Mouse (Mus musculus) thymus, postnatal 36 days (tissue): ENCODE results near the gene Lancl3.
A peak's percentile ranks its signal among the peaks of the same experiment; 100 is the strongest.

Experiments
- DNase-seq, 2 experiments: peaks; one replicate each; pipeline ENCODE4 v3.0.0; 2022; ENCODE audit warnings: mixed read lengths in 2 of 2

Gene Lancl3

DNA sequence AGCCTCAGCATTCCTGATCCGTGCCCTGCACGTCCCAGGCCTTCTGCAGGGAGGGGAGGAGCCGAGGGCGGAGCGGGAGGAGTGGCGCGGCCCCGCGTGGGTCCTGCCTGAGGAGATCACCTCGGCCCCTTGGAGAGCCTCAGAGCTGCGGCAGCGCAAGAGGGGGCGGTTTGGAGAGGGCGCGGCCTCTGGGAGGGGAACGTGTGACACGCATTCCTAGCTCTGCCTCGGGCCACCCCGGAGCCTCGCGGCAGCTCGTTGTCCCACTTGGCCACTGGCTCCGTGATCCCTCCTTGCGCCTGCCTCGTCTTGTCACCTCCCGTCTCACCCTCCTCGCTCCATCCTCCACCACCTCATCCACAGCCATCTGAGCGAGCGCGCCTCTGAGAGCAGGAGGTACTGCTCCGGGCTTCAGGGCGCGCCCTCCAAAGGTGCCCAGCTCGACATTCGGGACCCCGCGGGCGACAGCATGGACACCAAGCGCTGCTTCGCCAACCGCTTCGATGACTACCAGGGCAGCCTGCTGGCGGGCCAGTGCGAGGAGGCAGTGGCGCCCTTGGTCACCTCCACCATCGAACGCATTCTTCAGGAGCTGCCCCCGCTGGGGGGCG, at the start of gene Lancl3:
Gene Lancl3 (plus strand): TSS at position 142 of the 611 bp plus-strand sequence.
- peak; percentile 2 to 9 for DNase-seq

DNA sequence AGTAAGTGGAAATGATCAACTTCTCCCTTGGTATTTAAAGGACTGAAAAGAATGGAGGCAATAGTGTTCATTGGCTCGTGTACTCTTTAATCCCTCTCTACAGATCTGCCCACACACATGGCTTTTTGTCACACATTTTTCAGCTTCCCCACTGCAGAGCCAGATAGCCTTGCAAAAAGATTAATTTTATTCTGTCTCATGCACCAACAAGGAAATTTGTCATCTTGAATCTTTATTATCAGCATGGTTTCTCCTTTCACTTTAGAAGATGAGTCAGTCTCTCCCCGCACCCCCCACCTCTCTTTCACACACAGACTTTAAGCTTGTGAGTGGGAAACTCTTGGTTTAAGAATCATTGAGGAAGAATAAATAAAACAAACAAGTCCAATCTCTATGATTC, 20.7 kb upstream of the Lancl3 start:
- no peak for DNase-seq

DNA sequence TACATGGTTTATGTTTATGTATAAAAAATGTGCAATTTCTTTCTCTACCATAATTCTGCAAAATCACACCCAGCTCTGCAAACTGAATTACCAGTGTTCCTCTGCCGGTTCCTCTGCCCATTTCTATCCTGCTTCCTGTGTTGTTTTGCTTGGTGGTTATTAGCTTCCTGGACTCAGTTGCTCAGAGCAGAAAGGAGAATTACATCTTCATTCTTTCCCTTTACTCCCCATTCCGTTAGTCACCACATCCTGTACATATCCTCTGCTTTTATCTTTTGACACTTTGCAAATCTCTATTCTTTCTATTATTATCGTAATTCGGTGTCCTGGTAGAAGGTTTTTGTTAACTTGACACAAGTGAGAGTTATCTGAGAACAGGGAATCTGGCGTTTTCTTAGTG, 18.1 kb upstream of the Lancl3 start:
- no peak for DNase-seq

DNA sequence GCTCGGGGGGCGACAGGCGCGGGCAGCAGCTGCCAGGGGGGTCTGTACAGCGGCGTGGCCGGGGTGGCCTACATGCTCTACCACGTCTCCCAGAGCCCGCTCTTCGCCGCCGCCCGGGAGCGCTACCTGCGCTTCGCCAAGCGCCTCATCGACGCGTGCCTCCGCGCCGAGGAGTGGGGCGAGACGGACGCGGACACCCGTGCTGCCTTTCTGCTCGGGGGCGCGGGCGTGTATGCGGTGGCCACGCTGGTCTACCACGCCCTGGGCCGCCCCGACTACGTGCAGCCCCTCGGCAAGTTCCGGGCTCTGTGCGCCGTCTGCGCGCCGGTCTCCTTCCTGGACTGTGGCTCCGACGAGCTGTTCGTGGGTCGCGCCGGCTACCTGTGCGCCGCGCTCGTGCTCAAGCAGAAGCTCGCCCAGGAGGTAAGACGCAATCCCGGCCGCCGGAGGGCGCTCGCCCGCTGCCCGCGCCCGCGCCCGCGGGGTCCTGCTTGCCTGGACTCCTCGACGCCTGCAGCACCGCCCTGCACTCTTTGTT, 747 bp downstream of the Lancl3 start:
- DNase-seq, result peak; percentile 13 to 36

- DNase-seq, result no peak
Observed at GRCm38 (mm10) chrX:9201954-9202353, 2.3 kb downstream of the Lancl3 start.

DNA sequence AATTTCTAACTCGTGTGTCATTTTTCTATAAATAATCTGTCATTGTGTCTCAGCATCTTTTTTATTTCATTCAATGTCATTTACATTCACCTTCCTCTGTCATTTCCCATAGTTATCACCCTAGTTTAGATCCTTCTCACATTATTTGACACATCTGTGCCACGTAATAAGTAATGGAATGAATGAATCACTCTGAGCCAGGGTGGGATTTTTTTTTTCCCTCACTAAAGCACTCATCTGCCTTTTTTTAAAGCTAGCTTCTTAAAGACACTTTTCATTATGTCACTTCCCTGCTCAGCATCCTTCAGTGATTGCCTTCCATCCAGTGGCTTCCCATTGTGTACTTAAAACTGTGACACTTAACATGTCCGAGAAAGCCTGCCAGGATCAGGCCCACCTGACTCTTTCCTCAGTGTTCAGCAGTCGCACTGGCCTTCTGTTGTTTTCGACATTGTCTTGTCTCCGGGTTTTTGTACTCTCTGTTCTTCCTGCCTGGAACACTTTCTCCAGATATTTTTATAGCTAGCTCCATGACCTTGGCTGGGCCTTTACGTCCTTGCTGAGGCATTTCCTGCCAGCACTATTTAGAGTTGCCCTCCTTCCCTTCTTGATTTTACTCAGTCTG, 3.2 kb downstream of the Lancl3 start:
- no peak for DNase-seq

DNA sequence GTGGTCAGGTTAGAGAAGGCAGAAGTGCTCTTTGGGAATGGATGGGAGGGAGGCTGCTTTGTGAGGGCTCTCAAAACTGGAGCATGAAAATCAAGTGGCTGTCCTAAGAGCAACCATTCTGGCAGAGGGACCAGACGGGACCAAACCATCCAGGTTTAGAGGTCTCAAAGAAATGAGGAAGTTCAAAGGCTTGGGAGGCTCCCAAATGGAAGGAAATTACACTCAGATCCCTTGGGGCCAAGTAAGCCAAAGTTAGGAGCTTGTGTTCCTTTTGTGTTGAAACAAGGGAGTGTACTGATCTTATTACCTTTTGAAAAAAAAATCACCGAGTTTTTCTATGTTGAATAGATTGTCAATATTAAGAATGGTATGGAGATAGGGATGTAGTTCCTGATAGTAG, 5.4 kb downstream of the Lancl3 start:
- DNase-seq, result no peak

DNA sequence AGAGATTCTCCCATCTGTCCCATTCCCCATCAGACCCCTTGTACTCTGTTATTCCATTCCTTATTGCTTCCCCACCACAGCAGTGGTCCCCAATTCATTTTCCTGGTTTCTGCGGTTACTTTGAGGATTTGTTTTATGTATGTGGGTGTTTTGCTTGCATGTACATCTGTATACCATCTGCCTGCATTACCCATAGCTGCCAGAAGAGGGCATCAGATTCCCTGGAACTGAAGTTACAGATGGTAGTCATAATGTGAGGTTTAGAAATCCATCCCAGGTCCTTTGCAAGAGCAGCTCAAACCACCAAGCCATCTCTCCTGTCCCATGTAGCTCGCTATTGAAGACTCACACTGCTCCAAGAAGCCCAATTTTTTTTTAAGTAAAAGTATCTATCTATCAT, 16.5 kb downstream of the Lancl3 start:
- DNase-seq, result peak; percentile 6 to 29

GRCm38 (mm10) chrX:9219570-9219969, 19.9 kb downstream of the Lancl3 start:
- DNase-seq, result no peak

DNA sequence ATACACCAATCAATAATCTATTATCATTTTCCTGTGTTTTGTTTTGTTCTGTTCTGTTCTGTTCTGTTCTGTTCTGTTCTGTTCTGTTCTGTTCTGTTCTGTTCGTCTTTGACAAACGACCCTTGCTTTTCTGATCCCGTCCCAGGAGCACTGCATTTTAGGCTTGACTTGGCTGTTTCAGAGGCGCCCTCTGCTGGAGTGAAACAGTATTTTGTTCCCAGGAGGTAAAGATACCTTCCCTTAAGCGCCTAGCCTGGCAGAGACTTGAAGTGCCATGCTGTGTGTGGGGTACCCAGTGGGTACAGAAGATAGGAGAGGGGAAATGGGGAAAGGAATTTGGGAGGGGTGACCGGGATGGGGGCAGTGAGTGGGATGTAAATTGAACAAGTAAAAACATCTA, 21.5 kb downstream of the Lancl3 start:
- DNase-seq, result peak; percentile 22 to 32

DNA sequence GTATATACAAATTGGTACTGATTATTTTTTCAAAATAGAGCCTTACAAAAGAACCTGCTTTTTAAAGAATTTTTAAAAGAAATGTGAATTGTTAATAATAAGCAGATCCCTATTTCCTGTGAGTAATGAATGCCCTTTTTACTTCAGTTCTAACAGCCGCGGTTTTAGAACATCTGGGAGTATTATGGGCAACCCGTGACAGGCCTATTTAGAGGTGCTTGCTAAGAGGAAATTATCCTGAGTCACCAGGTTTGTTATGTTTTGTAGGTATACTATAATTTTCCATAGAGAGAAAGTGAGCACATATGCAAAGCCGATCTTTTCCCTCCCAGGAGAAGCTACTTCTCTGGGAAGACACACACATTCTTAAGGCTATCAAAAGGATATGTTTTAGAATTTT, 22.0 kb downstream of the Lancl3 start:
- no peak for DNase-seq

DNA sequence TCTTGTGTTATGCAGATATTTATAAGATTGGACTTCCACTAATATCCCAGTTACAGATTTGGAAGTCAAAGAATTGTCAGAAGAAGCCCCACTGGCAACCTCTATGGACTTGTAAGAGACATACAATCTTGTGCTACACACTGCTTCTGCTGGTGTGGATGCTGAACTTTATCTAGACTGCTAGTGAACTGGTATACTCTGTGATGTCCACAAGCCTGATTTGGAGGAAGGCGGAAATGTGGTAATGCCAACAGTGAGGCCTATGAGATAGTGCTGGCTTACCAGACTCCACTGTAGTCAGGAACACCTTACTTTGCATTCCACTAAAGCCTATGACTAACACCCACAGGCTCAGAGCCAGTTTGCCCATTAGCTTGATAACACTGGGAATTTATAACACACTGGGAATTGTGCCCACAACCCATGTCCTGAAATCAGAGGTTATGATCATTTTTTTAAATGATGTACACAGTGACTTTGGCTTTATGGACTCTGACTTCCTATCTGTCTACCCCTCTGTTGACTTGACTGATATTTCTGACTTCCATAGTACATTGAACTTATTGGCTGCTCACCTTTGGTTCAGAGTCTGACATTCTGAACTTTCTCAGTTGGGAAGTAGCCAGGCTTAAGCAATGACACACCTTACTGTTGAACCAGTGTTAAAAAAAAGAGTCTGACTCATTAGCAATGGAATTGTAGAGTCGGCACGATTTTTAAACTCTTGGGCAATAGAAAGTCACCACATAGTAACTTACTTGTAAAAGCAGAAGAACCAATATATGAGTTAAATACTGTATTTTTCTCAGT, 22.9 kb downstream of the Lancl3 start:
- no peak for DNase-seq

DNA sequence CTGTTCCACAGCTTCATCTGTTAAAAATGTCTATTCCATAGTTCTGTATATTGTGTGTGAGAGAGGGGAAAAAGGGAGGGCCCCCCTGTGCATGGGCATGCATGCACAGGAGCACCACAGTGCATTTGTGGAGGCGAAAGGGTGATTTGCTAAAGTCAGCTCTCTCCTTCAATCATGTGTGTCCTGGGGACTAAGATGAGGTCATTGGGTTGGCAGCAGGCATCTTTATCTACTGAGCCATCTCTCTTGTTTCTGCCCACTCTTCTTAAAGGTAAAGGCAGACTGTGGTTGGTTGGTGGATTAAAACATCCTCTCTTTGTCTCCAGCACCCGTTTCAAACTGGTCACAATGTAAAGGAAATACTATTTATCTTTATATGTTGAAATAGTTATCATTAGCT, 27.4 kb downstream of the Lancl3 start:
- DNase-seq, result no peak

DNA sequence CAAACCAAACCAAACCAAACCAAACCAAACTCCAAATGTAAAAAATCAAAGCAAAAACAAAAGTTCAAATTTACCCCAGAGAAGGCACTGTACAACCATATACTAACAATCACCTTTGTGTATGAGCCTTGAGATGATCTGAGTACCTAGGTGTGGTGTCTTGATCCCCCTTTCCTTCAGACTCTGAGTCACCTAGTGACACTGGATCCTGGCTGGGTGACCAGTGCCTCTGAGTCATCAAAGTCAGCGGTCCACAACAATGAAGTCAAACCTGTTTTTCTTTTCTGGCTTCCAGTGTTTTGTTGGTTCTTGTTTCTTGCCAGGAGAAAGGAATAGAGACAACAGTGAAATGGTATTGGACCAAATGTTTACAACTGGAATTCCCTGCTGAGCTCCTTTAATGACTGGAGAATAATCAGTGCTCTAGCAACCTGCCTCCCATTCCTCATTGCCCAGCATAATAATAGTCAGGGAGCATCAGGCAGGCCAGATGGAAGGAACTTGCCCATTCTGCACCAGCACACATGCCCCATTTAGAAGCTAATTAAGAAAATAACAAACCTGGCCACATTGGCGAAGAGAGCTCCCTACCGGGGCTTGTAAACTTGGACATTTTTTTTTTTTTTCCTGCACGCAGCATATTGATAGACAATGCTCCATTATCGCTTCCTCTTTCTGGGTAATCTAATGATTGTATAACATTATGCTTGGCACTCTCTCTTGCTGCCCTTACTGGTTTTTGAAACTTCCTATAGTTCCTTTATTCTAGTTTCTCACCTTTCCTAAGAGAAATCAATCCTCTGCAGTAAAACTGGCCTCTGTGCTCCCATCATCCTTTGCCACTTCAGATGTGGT, 41.3 kb downstream of the Lancl3 start:
- no peak for DNase-seq

DNA sequence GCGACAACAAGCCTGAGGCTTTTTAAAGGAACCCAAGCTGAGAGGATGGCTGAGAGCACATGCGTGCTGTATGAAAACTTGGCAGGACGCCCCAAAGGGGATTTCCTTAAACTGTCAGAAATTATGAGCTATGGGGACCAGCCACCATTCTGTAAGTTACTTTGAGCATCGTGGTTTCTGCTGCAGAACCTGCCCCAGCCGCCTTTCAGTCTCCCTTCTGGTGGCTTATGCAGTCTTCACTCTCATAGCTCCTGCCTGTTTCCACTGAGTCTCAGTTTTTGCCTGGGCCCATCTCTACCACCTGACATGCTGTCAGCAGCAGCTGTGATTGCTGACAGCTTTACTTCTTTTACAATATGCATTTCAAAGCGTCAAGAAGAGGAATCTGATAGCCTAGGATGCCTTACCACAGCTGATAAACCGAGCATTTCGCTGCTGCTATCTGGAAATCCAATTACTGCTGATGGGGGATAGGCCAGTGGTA, 43.7 kb downstream of the Lancl3 start:
- DNase-seq, result no peak

GRCm38 (mm10) chrX:9244603-9245336, 45.1 kb downstream of the Lancl3 start:
- DNase-seq, result no peak

- DNase-seq, result no peak
Observed at GRCm38 (mm10) chrX:9248911-9249310, 49.2 kb downstream of the Lancl3 start.

DNA sequence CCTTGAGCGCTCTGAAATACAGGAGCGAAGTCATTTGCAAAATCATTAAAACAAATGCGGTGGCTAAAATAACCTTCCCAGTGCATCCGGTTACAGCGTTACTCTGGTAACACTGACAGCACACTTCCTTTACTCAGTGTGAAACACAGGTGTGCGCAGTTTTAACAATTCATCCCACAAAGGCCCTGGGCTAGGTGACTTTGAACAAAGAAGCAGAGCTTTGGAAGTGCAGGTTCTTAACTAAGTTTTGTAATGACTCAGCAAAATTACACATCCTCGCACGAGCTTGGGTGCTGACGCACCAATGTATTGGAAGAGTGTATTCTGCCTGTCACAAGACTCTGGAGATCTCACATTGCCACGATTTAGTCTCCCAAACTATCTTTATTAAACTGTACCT, 54.3 kb downstream of the Lancl3 start:
- peak in 1 of 2 experiments; percentile 8 for DNase-seq

- DNase-seq, result no peak
Observed at GRCm38 (mm10) chrX:9254901-9255300, 55.2 kb downstream of the Lancl3 start.

GRCm38 (mm10) chrX:9256766-9257165, 57.1 kb downstream of the Lancl3 start, which contains the start of gene Gm14862:
TSS of gene Gm14862 (minus strand) at chrX:9256899.
- no peak for DNase-seq

- no peak for DNase-seq
Observed at GRCm38 (mm10) chrX:9257831-9258230, 58.1 kb downstream of the Lancl3 start.

DNA sequence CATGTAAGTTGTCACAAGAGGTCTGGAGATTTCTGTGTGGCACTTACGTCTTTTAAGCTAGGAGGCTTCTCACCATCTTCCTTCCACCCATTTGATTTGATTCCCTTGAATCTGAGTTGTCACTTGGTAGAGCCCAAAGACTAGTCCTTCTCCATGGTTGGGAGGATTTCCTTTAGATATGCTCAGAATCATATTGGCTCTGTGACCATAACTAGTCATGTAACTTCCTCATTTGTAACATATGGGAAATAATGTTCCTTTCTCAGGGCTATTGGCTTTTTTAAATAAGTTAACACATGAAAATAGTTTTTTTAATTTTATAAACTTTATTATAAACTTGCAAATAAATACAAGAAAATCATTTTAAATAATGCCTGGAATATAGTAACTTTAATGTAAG, 59.6 kb downstream of the Lancl3 start:
- no peak for DNase-seq
